Mouse (Mus musculus) thymus, postnatal 4 days (tissue): ENCODE measurements around the gene Gm5269.

Experiments
- DNase-seq: peaks from one replicate; pipeline ENCODE4 v3.0.0; 2021

Gene Gm5269

DNA sequence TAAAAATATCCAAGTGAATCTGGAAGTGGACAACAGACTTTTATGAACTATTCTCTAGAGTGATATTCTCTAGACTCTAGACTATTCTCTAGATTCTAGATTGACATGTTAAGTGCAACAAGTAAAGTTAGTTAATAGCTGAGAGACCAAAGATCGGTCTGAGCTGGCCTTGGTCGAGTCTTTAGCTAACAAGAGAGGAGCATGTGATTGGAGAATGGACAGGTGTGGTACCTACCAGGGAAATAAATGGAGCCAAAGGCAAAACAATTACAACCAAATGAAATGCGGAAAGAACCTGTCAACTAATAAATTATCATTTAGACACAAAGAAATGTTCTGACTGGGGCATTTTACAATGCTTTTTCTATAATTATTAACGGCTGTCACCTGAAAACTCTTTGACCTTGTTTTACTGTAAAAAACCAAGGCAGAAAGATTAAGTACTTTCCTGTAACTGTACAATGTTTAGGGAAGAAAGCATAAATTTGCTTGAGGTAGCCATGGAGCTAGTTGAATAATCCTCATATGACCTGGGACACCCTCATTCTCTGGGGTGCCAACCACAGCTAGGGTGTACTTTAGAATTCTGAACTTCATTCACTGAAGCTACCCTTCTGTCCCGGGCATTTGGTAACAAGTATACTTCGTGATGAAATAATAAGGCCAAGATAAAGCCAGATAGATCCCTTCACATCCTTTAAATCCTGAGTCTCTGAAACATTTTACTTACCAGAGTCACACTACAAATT, 13.4 kb downstream of the Gm5269 start:
- no peak for DNase-seq

- DNase-seq = no peak
These were observed 14.4 kb downstream of the Gm5269 start for GRCm38 (mm10) chr1:45875640-45876039.

- DNase-seq = no peak
These were observed 16.8 kb downstream of the Gm5269 start for GRCm38 (mm10) chr1:45873250-45873649.

DNA sequence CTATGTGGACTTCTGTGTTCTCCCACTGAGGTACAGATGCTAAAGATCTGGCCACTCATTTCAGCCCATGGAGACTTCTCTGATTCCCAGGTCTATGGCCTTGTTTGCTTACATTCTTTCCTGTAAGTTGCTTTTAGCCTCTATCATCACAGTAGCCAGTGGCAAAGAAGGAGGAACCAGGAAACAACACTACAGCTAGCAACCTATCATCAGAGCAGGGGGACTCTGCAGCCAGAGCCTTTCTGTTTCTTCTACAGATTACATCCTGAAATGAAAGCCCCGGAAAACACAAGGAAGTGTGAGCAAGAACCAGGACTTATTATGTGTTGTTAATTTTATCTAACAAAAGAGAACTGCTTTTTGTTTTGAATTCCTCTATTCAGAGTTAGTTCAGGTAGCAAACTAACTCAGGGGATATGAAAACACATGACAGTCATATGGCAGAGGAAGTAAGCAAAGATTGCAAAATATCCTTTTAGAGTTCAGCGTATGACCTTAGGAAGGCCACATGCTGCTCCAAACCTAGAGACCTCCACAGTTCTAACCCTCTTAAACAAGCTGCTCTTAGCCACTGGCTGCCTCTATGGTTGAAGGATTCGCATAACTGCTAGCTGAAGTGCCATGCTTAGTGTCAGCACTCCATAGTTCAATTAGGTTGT, 21.5 kb downstream of the Gm5269 start:
- no peak for DNase-seq

GRCm38 (mm10) chr1:45868050-45868449, 22.0 kb downstream of the Gm5269 start:
- no peak for DNase-seq

GRCm38 (mm10) chr1:45866288-45867018, 23.6 kb downstream of the Gm5269 start:
- no peak for DNase-seq

- no peak for DNase-seq
These were observed 24.3 kb downstream of the Gm5269 start for GRCm38 (mm10) chr1:45865727-45866126.

DNA sequence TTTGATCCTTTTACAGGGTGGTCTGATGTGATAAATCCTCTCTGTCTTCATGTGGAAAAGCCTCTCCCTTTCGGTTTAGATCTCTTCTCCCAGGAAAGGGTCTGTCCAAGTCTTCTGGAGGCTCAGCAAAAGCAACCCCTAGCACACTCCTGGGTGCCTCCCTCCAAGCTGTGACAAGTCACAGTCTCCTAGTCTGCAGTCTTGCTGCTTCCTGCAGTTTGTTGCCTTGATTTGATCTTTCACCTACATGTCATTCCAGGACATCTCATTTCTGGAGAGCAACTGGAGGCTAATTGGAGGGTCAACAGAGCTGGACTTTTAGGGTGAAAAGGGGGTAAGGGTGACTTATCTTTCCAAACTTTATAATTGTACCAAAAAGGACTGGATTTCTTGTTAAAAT, 24.8 kb downstream of the Gm5269 start:
- DNase-seq = no peak

GRCm38 (mm10) chr1:45864564-45865014, 25.5 kb downstream of the Gm5269 start:
- no peak for DNase-seq

- DNase-seq = no peak
These were observed 26.4 kb downstream of the Gm5269 start for GRCm38 (mm10) chr1:45863641-45864040.

DNA sequence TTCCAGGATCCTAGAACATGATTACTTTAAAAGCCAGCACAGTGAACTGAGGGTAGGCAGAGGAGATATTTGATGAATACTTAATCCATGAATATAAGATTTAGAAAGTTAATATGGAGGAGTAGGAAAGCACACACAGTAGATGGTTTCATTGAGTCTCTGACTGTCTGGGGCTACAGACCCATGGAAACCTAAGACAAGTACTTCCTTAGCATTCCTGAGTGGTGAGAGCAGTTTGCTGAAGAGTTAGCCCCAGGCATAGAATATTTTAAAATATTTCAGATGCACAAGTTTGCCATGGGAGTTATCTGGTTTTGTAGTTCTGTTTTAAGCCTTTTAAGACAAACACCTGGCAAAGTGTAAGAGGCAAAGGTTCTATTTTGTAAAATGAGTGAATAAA, 28.9 kb downstream of the Gm5269 start:
- no peak for DNase-seq

GRCm38 (mm10) chr1:45860349-45860748, 29.7 kb downstream of the Gm5269 start:
- no peak for DNase-seq

GRCm38 (mm10) chr1:45858038-45858437, 32.0 kb downstream of the Gm5269 start:
- DNase-seq = no peak

GRCm38 (mm10) chr1:45845466-45845865, 44.6 kb downstream of the Gm5269 start:
- no peak for DNase-seq
